Mouse (Mus musculus): ENCODE results near the gene S100a13.
A peak's percentile ranks its signal among the peaks of the same experiment; 100 is the strongest.

Gene S100a13

DNA sequence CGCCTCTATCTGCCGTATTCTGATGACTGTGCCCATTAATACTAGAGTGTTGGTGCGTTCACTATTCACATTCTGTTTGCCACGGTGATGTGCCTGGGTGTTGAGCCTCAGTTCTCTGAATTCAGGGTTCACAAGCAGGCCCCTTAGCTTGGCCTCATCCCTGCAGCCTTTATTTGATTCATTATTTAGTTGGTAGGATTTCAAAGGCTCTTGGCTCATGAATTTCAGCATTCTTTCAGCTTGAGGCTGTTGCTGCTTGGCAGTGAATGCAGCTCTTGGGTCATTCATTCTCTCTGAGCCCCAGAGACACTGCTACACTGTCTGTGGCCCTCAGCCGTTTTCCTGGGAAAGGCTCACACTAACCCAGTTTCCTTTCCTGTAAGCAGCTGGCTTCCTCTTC lies 41.7 kb downstream of the S100a13 start:
- DNase-seq (ENCODE audit: low read depth, low spot score): peak; percentile 16

DNA sequence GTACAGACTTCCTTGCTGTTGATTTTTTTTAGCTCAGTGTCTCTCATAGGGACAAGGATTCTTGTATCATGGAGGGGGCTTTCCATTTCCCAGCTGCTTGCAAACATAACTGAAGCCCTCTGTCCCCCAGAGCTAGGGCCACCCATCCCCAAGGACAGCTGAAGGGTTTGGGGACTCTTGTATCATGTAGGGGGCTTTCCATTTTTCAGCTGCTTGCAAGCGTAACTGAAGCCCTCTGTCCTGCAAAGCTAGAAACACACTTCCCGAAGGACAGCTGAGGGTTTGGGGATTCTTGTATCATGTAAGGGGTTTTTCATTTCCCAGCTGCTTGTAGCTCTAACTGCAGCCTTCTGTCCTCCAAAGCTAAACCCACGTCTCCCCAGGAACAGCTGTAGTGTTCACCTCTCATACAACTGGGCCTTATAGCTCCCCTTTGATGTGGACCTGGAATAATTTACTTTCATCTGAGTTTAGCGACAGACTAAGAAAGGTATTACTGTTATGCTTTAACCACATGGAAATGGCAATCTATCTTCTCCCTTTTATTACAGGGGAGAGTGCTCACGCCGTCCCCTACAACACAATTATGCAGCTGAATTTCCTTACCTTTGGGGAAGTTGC lies 45.9 kb downstream of the S100a13 start, which contains the start of gene S100a3:
Gene S100a3, plus strand, starts transcription at position 571 of the 621 bp plus-strand sequence.
- DNase-seq (ENCODE audit: low read depth, low spot score): no peak

Data from mesoderm, embryonic 11.5 days (tissue).